Mouse (Mus musculus) inflammation-experienced regulatory T-cells, adult 6 months (primary cell): Measurements from ENCODE around the gene Gorasp1. TPM values are rescaled to one million over a fixed set of nuclear protein-coding genes. Genes with fewer than 3 reads are reported as not detected.

Experiments
- ATAC-seq: one replicate; pipeline ENCODE4 v1.8.0; 2017
- polyA plus RNA-seq, 3 experiments: library from polyadenylated mRNA; unstranded; fragments of 100-300 nt; shearing (Covaris generic); gene quantifications; one replicate each; pipeline ENCODE4 v1.2.1; 2017

Gorasp1 gene
- polyA plus RNA-seq, 3 experiments from 2014 or later: 2.9 to 4.8 (median 4.5) TPM

DNA sequence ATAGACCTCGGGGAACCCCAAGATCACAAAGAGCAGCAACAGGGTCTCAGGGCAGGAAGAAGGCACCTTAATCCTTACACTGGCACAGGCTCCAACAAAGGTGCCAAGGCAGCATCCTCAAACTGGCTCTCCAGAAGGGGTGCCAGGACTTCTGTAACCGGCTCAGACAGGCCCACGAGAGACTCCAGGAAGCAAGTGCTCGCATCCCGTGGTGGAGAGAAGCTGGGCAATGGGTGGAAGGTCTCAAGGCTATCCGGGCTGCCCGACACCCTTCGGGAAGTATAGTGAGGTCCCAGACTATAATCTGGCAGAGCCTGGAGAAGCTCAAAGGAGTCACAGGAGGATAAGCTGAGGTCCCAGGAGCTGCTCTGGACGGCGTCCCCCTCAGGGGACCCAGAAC, 34.8 kb upstream of the Gorasp1 start:
- no peak for ATAC-seq

DNA sequence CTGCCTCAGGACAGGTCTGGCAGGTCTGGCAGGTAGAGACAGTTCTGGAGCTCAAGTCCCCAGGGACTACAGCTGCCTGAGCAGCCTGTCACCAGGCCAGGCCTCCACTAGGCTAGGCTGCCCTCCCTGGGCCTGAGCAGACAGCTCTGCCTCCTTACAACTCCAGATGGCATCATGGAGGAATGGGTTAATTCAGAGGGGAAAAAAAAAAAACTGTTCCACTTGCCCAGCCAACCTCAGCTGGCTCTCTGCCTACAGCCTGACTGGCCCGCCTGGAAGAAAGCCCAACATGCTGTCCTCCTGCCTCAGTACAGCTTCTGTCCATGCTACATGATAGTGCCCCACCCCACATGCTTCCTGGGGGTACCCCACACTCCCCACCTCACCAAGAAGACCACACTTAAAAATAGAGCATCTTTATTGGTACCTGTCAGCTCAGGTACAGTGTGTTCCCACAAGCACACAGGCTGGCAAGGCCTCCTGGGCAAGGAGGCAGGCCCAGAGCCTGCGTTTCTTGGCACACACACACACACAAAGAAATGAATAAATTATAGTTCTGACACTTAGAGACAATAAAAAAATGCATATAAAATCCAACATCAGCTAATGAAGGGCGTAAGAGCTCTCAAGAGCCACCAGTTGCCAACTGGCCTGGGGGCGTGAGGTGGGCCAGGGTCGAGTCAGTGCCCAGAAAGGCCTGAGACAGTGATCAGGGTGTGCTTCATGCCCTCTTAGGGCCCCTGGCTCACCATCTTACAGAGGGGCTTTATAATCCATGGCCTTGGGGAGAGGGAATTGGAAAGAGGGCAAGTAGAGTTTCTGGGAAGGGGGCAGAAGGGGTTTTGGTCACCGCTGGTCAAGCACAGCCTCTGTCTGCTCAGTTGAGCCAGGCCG, 33.6 kb upstream of the Gorasp1 start:
- no peak for ATAC-seq

DNA sequence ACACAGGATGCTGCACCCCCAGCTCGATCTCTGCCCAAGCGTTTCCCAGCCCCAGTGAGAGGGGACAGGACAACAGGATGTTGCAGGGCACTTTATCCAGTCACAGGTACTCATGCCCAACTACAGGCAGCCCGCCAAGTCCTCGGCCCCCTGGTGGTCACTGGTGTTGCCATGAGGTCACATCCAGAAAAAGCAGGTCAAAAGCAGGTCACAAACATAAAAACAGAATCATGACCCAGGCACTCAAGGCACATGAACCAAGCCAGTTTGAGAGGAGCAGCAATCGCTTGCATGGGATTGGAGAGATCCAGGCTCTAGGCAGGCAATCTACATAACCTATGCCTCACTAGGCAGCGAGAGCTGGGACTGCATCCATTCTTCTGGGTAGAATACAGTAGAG, 32.9 kb upstream of the Gorasp1 start:
- peak; percentile 46 for ATAC-seq

DNA sequence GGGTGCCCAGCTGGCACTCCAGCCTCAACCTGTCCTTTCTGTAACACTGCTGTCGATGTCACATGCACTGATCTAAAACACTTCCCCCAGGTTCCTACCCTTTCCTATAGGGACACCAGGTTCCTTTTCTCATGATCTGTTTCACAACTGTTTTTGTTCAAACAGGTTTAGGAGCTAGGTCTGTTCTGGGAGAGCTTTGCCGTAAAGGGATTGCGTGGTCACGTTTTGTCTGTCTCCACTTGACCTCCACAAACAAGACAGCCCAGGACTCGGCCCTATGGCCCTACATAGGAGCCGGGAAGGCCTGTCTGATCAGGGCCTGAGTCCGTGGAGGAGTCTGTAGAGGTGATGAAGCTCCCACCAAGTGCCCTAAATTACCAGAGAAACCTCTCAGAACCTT, 32.4 kb upstream of the Gorasp1 start:
- ATAC-seq: no peak

GRCm38 (mm10) chr9:119966221-119966910, 29.0 kb upstream of the Gorasp1 start:
- no peak for ATAC-seq

DNA sequence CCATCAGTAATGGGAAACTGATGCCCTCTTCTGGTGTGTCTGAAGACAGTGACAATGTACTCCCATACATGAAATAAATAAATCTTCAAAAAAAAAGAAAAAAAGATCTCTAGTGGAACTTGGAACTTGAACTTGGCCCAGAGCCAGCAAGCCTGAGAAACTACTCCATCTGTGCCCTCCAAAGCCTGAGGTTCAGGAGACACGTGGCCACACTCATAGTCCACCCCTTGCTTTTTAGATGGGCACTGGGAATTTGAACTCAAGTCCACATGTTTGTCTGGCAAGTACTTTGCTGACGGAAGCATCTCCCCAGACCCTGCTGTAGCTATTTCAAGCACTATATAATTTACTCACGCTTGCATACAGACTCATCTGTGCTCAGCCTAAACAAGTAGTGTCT, 27.8 kb upstream of the Gorasp1 start:
- no peak for ATAC-seq

- ATAC-seq: no peak
Observed at GRCm38 (mm10) chr9:119964206-119964605, 26.8 kb upstream of the Gorasp1 start.

DNA sequence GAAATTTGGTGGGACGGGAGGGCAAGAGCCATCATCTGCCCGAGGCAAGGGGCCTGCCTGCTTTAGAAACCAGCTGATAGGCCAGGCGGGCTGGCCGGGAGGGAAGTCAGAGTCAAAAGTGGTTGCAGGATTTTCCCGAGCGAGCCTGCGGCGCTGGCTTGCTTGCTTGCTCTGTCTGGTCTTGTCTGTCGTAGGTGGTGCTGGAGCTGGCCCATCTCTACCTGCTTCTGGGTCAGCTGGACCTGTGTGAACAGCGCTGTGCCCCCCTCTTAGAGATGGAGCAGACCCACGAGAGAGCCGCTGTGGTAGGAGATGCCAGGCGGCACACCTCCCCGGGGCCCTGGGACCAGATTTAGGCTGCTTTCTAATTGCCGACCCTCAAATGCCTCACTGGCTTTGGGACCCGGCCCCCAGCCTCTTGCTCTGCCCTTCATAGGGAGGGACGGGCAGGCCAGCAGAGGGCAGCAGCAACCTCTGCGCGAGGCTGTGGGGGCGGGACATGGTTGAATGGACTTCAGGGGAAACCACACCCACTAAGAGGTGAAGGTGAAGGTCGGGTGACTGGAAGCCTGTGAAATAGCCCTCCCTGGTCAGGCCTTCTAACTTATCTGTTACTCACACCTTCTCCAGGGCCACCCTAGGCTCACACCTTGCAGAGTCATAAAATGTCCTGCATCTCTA, 25.8 kb upstream of the Gorasp1 start:
- peak; percentile 76 for ATAC-seq

GRCm38 (mm10) chr9:119962216-119962615, 24.9 kb upstream of the Gorasp1 start:
- ATAC-seq: no peak

GRCm38 (mm10) chr9:119958835-119959234, 21.5 kb upstream of the Gorasp1 start:
- no peak for ATAC-seq

DNA sequence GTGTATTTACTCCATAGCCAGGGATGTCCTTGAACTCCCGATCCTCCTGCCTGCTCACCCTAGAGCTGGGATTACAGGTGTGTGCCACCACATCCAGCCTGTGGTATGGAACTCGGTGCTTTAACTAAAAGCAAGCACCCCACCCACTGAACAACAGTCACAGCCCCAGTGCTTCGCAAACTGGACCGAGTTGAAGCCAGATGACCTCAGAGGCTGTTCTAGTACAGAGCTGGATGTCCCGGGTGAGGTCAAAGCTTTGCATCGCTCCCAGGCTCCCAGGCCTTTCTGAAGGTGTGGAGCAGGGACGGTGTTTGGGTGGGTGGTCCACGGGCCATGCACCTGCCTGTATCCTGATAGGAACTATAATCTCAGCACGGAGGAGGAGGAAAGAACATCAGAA, 14.0 kb upstream of the Gorasp1 start:
- no peak for ATAC-seq

- no peak for ATAC-seq
Observed at GRCm38 (mm10) chr9:119950434-119950833, 13.1 kb upstream of the Gorasp1 start.

DNA sequence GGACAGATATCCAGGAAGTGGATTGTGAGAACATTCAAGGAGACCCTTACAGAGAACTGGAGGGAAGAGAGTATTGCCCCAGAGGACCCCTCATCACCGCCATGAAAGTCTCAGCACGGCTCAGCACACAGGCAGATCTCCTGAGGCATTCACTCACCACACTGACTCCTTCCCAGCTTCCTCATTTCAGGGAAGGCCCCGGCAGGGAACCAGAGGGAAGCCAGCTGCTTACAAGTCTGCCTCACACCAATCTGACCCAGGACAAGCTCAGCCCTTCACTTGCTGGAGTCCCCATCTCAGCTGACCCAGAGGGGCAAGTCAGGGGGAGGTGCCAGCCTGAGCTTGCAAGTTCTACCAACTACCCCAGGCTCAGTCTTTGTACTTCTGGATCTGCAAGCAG, 11.4 kb upstream of the Gorasp1 start:
- ATAC-seq: no peak

- no peak for ATAC-seq
Observed at GRCm38 (mm10) chr9:119945173-119945900, 8.0 kb upstream of the Gorasp1 start.

GRCm38 (mm10) chr9:119943326-119943725, 6.0 kb upstream of the Gorasp1 start:
- no peak for ATAC-seq

- no peak for ATAC-seq
Observed at GRCm38 (mm10) chr9:119941861-119942260, 4.5 kb upstream of the Gorasp1 start.

DNA sequence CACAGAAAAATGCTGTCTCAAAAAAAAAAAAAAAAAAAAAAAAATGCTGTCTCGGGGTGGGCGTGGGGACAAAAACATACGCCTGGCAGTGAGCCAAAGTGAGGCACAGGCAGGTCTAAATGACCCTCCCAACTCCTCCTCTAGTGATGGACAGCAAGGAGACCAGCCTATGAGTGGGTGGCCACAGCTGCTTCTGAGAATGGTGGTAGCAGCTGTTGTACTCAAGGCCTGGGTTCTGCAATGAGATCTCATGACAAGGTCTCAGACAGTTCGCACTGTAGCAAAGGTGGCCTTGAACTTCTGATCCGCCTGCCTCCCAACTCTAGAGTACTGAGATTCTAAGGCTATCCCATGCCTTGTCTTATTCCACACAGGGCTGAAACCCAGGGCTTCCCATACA, 4.0 kb upstream of the Gorasp1 start:
- ATAC-seq: no peak

DNA sequence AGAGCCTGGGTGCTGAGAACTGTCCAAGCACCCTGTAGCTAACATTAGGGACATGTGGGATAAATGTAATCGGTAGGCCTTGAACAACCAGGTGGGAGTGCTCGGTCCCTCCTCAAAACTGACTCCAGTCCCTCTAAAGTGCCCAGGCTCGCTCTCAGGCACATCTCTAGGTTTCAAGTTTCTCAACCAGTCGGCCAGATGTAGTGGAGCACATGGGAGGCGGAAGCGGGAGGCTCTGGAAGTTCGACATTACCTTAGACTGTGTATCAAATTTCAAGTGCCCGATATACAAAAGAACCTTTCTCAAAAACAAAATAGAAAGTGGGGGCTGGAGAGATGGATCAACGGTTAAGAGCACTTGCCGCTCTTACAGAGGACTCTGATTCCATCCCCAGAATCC, 2.3 kb upstream of the Gorasp1 start:
- no peak for ATAC-seq

GRCm38 (mm10) chr9:119938496-119938895, 1.1 kb upstream of the Gorasp1 start:
- ATAC-seq: peak; percentile 67

GRCm38 (mm10) chr9:119933675-119934074, 3.7 kb downstream of the Gorasp1 start:
- no peak for ATAC-seq

GRCm38 (mm10) chr9:119932358-119932757, 5.0 kb downstream of the Gorasp1 start:
- ATAC-seq: no peak

- ATAC-seq: no peak
Observed at GRCm38 (mm10) chr9:119926497-119926896, 10.9 kb downstream of the Gorasp1 start.

DNA sequence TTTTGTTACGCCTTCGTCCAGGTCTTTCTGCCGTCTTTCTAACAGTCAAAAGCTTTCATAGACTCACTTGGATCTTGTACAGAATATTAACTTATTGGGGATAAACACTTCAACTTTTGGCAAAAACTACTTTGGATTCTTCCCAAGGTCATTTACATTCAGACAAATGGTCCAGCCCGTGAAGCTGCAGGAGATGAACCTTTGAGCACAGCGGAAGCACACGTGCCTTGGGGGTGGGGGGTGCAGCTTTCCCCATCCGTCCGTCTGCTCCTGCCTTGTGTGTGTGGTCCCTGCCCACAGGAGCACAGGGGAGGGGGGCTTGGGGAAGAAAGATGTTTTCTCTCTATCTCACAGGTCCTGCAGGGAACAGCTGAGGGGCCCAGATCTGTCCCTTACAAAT, 11.6 kb downstream of the Gorasp1 start:
- no peak for ATAC-seq
